Mouse (Mus musculus) hindbrain, embryonic 12.5 days (tissue): ENCODE results near the gene Apopt1. TPM values are rescaled to one million over a fixed set of nuclear protein-coding genes. Genes with fewer than 3 reads are reported as not detected.
"Not testable (repeated sequence)": the region's sequence is repeated elsewhere in the genome, so short reads cannot be mapped to it uniquely, and the experiment has no call there.

Experiments used
- ATAC-seq: fragments of 200-750 bp; cut with Nextera tagmentation; 2 replicates; pipeline ENCODE4 v1.8.0; 2017; ENCODE audit warnings: moderate TSS enrichment; ENCODE audit not compliant: low FRiP score
- H3K27ac ChIP-seq: fragments of 300-500 bp; sonication (generic); 2 replicates; pipeline ENCODE4 v1.5.1; 2016; ENCODE audit warnings: mild to moderate bottlenecking
- H3K27me3 ChIP-seq: fragments of 300-500 bp; sonication (generic); 2 replicates; pipeline ENCODE4 v1.6.1; 2016; ENCODE audit warnings: mild to moderate bottlenecking
- H3K36me3 ChIP-seq: fragments of 300-500 bp; sonication (generic); 2 replicates; pipeline ENCODE4 v1.6.1; 2016; ENCODE audit warnings: mild to moderate bottlenecking
- H3K4me1 ChIP-seq: fragments of 300-500 bp; sonication (generic); 2 replicates; pipeline ENCODE4 v1.6.1; 2016
- H3K4me2 ChIP-seq: fragments of 300-500 bp; sonication (generic); replicated peaks from 2 replicates; pipeline ENCODE4 v1.6.1; 2016; ENCODE audit warnings: mild to moderate bottlenecking
- H3K4me3 ChIP-seq: fragments of 300-500 bp; sonication (generic); 2 replicates; pipeline ENCODE4 v1.5.1; 2016; ENCODE audit warnings: mild to moderate bottlenecking
- H3K9ac ChIP-seq: fragments of 300-500 bp; sonication (generic); 2 replicates; pipeline ENCODE4 v1.6.1; 2016; ENCODE audit warnings: mild to moderate bottlenecking, moderate library complexity
- H3K9me3 ChIP-seq: fragments of 300-500 bp; sonication (generic); replicated peaks from 2 replicates; pipeline ENCODE4 v1.6.1; 2016; ENCODE audit warnings: mild to moderate bottlenecking
- WGBS: fragments of 180-500 bp; shearing (Covaris S2); methylation state at CpG from one replicate; pipeline ENCODE4 v1.1.7; 2016; 5-methylcytosine and 5-hydroxymethylcytosine counted together
- polyA plus RNA-seq: library from polyadenylated mRNA; unstranded; fragments of >200 nt; fragmentation: Nextera tagmentation; extraction: Ambion mirVana; gene quantifications from 2 replicates; pipeline ENCODE4 v1.2.1, GENCODE M21; 2016

Gene Apopt1
- polyA plus RNA-seq, 1 experiment from 2014 or later = 54.0 TPM

DNA sequence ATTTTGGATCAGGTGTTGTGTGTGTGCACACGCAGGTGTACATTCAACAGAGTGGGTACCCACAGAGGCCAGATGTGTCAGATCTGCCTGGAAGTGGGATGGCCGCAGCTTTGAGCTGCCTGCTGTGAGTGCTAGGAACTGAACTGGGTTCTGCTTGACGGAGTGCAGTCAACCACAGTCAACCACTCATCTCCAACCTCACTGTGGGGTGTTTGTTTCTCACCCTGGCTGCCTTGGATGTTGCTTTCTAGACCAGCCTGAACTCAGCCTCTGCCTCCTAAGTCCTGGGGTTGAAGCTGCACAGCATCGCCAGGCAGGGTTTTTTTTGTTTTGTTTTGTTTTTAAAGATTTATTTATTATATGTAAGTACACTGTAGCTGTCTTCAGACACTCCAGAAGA is 7.2 kb downstream of the Apopt1 start:
- Histone ChIP-seq H3K4me2 (no peak overlapping the region), H3K9me3 (no peaks in the 10 kb centered on the region), H3K4me3 (no peak overlapping the region), H3K4me1 (peaks cover 13% of the 10 kb centered on the region), H3K9ac (no peak overlapping the region), H3K27ac (no peak overlapping the region), H3K27me3 (no peaks in the 10 kb centered on the region), H3K36me3 (peaks cover 22% of the 10 kb centered on the region)
- ATAC-seq = no peak
- WGBS = 80% methylated on average over 4 of the region's 4 CpGs

- no peak overlapping the region for H3K9ac ChIP-seq
Measured at GRCm38 (mm10) chr12:111722654-111723053, 9.6 kb downstream of the Apopt1 start.

DNA sequence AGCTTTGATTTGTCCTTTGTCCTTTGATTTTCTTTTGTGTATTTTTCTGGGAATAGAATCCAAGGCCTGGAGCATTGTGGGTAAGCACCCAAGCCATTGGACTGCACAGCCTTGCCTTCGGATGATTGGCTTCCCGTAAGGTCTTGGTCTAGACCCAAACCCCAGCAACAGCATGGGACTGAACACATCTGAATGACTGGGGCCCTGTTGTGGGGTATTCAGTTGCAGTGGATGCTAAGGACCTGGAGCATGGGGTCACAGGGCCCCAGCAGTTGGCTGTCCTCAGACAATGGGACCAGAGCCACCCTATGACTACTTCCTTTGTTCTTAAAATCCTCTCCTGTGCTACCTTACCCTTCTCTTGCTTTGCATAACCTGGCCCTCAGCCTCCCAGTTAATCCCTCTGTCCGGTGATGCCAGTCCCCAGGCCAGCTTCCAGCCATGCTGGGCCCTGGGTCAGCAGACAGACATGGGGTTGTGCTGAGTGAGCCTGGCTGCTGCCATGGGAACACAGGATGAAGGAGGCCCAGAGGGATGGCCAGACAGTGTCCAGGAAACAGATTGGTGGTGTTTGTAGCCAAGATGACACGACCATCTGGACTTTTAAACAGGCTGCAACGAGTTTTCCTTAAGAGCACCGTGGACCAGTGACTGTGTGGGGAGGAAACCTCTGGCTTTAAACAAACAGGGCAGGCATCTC is 11.7 kb downstream of the Apopt1 start:
- H3K4me3 ChIP-seq = no peak overlapping the region
- H3K36me3 ChIP-seq = peaks cover 30% of the 10 kb centered on the region; the same call in 1 of the 2 replicates
- H3K4me2 ChIP-seq = no peak overlapping the region
- peaks cover 7% of the 10 kb centered on the region for H3K4me1 ChIP-seq
- H3K9ac ChIP-seq = 0 out of 2 replicates have a peak overlapping the region, but pooled peaks have one; percentile 38
- no peaks in the 10 kb centered on the region for H3K27me3 ChIP-seq
- no peaks in the 10 kb centered on the region for H3K9me3 ChIP-seq
- WGBS = 42% methylated on average over 6 of the region's 6 CpGs
- ATAC-seq = no peak
- peak overlapping the region; percentile 55 for H3K27ac ChIP-seq

More at GRCm38 (mm10) chr12:111722654-111723053, 9.6 kb downstream of the Apopt1 start:
- Histone ChIP-seq H3K9me3 (no peaks in the 10 kb centered on the region), H3K4me2 (no peak overlapping the region), H3K27ac (no peak overlapping the region), H3K4me1 (peaks cover 13% of the 10 kb centered on the region), H3K4me3 (no peak overlapping the region), H3K36me3 (peaks cover 18% of the 10 kb centered on the region; the same call in 1 of the 2 replicates), H3K27me3 (no peaks in the 10 kb centered on the region)
- WGBS = 75% methylated on average over 9 of the region's 9 CpGs
- no peak for ATAC-seq

DNA sequence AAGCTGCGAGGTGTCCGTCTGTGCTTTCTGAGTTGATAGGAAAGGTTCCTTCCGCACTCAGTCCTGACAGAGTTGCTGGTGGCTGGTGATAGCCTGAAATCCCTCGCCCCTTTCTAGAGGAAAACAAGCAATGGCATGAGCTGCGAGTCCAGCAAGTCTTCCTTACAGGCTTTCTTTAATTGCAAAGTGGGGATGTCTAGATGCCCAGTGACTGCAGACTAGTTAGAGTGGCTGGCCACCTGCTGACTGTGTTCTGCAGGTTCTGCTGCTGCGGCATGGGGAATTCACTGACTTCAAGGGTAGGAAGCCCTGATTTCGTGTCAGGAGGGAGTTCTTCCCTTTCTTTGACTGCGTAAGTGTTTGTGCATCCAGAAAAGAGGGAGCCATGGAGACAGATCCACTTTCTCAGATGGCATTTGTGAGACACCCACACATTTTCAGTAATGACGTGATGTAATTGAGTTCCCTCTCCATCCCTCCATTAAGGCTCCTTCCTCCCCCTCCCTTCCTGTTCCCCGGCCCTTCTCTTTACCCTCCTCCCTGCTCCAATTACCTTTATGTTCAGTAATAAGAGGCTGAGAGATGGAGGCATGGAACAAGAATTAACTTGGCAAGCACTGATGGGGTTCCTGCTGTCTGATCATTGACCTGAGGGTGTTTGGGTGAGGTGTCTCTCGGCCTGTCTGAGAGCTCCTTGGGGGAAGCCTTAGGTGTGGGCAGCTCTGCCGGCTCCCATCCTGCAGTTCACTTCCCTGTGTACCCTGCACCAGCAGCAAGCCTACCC is 12.5 kb downstream of the Apopt1 start:
- H3K9me3 ChIP-seq = no peaks in the 10 kb centered on the region
- H3K27ac ChIP-seq = peak overlapping the region; percentile 55
- H3K27me3 ChIP-seq = no peaks in the 10 kb centered on the region
- H3K4me1 ChIP-seq = peaks cover 7% of the 10 kb centered on the region
- no peak overlapping the region for H3K4me2 ChIP-seq
- WGBS = 64% methylated on average over 12 of the region's 12 CpGs
- ATAC-seq = no peak
- peaks cover 32% of the 10 kb centered on the region; the same call in 1 of the 2 replicates for H3K36me3 ChIP-seq
- 0 out of 2 replicates have a peak overlapping the region, but pooled peaks have one; percentile 38 for H3K9ac ChIP-seq
- no peak overlapping the region for H3K4me3 ChIP-seq

DNA sequence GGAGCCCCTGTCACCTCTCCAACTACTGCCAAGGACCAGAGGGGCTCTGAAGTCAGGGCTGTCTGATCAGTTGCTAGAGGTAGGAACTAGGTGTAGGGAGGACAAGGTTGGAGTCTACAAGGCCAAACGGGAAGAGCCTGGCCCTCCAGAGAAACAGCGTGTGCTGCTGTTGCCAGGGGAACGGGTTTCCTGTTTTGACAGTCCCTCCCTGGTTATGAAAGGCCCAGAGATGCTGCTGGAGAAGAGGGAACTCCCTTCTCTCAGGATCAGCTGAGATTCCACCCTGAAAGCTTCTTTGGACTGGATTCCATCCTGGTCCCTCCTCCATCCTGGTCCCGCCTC is 13.0 kb downstream of the Apopt1 start:
- H3K9ac ChIP-seq = no peak overlapping the region
- WGBS = 66% methylated on average over 4 of the region's 4 CpGs
- no peak for ATAC-seq
- H3K27me3 ChIP-seq = no peaks in the 10 kb centered on the region
- H3K4me1 ChIP-seq = peaks cover 7% of the 10 kb centered on the region
- 0 out of 2 replicates have a peak overlapping the region, but pooled peaks have one; percentile 30 for H3K27ac ChIP-seq
- H3K4me3 ChIP-seq = no peak overlapping the region
- peaks cover 32% of the 10 kb centered on the region; the same call in 1 of the 2 replicates for H3K36me3 ChIP-seq
- no peak overlapping the region for H3K4me2 ChIP-seq
- no peaks in the 10 kb centered on the region for H3K9me3 ChIP-seq

GRCm38 (mm10) chr12:111727956-111728355 is 14.9 kb downstream of the Apopt1 start:
- Histone ChIP-seq H3K36me3 (peaks cover 40% of the 10 kb centered on the region; the same call in 1 of the 2 replicates), H3K9ac (no peak overlapping the region), H3K4me1 (peaks cover 10% of the 10 kb centered on the region), H3K27ac (no peak overlapping the region), H3K27me3 (no peaks in the 10 kb centered on the region), H3K4me2 (no peak overlapping the region), H3K4me3 (no peak overlapping the region), H3K9me3 (no peaks in the 10 kb centered on the region)
- no peak for ATAC-seq
- WGBS = 90% methylated on average over 1 of the region's 1 CpGs

DNA sequence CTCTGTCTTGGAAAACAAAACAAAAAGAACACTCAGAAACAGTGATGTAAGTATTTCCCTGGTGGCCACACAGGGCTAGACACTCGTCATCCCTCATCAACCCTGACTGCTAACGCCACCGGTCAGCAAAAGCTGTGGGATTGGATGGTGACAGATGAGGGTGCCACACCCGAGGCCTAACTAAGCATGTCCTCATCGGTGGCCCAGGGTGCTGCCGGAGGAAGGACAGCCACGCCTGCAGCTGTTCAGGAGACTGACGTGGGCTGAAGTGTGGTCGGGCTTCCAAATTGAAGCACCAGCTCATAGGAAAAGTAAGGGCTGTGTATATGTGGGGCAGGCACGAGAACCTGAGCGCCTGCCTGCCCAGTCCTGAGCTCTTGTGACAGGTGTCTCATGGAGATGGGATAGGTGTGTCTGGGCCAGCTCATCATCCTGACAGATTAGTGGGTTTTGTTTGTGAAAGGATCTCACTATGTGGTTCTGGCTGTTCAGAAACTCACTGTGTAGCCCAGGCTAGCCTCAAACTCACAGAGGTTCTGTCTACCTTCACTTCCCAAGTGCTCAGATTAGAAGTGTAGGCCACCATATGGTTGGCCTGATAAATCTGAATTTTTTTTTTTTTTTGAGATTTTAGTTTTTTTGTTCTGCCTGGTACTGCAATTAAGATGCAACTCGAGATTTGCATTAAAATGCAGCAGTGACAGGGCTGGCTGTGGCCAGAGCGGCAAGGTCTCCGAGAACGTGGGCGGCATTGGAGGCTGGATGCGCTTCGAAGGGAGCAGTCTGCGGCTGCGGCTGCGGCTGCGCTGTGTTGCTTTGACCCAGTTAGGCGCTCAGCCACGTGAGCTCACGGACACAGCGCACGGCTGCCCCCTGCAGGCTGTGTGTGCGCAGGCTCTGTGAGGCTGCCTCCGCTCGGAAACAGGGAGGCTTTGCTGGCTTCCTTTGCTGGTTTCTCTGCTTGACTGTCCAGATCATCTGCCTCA is 19.1 kb downstream of the Apopt1 start:
- peak overlapping the region; percentile 38 for H3K4me2 ChIP-seq
- no peak overlapping the region for H3K4me3 ChIP-seq
- 0 out of 2 replicates have a peak overlapping the region, but pooled peaks have one; percentile 20 for H3K9ac ChIP-seq
- H3K4me1 ChIP-seq = peaks cover 3% of the 10 kb centered on the region; the same call in 1 of the 2 replicates
- H3K27ac ChIP-seq = no peak overlapping the region
- peak; percentile 86 for ATAC-seq
- H3K27me3 ChIP-seq = no peaks in the 10 kb centered on the region
- 32% methylated on average over 30 of the region's 30 CpGs for WGBS
- peaks cover 22% of the 10 kb centered on the region; the same call in 1 of the 2 replicates for H3K36me3 ChIP-seq
- H3K9me3 ChIP-seq = no peaks in the 10 kb centered on the region

GRCm38 (mm10) chr12:111732921-111733320 is 19.9 kb downstream of the Apopt1 start:
- Histone ChIP-seq H3K9me3 (no peaks in the 10 kb centered on the region), H3K4me3 (no peak overlapping the region), H3K9ac (0 out of 2 replicates have a peak overlapping the region, but pooled peaks have one; percentile 10), H3K4me1 (peaks cover 3% of the 10 kb centered on the region; the same call in 1 of the 2 replicates), H3K36me3 (peaks cover 22% of the 10 kb centered on the region; the same call in 1 of the 2 replicates), H3K27me3 (no peaks in the 10 kb centered on the region), H3K27ac (no peak overlapping the region), H3K4me2 (no peak overlapping the region)
- ATAC-seq = peak; percentile 35
- WGBS = 61% methylated on average over 5 of the region's 5 CpGs

- WGBS = 84% methylated on average over 3 of the region's 3 CpGs
Measured at GRCm38 (mm10) chr12:111734912-111735311, 21.9 kb downstream of the Apopt1 start.

GRCm38 (mm10) chr12:111736676-111737075 is 23.6 kb downstream of the Apopt1 start:
- H3K4me1 ChIP-seq, H3K4me3 ChIP-seq, H3K27ac ChIP-seq, H3K9ac ChIP-seq, H3K4me2 ChIP-seq, H3K9me3 ChIP-seq, H3K36me3 ChIP-seq, H3K27me3 ChIP-seq, ATAC-seq: not testable (repeated sequence)
- WGBS = 86% methylated on average over 8 of the region's 8 CpGs

More at GRCm38 (mm10) chr12:111734912-111735311, 21.9 kb downstream of the Apopt1 start:
- no peak overlapping the region for H3K4me3 ChIP-seq
- ATAC-seq = no peak
- no peak overlapping the region for H3K4me2 ChIP-seq
- no peak overlapping the region for H3K27ac ChIP-seq
- H3K9me3 ChIP-seq = no peaks in the 10 kb centered on the region
- 0 out of 2 replicates have a peak, but pooled peaks cover 9% of the 10 kb centered on the region for H3K36me3 ChIP-seq
- H3K27me3 ChIP-seq = no peaks in the 10 kb centered on the region
- no peak overlapping the region for H3K9ac ChIP-seq
- H3K4me1 ChIP-seq = peaks cover 3% of the 10 kb centered on the region; the same call in 1 of the 2 replicates

DNA sequence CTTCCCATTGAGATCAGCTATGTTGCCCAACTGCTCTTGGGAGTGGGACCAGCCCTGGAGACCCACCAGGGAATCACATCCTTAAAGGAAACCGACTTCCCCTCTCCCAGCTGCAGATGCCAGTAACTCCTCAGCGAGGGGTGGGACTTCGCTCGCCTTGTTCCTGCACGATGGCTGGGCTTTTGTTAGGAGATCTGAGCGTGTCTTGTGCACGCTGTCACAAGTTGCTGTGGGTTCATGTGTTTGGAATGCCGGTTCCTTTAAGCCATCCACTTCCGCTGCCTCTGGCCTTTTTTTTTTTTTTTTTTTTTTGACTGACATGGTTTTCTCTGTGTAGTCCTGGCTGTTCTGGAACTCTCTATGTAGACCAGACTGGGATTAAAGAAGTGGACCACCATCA is 24.3 kb downstream of the Apopt1 start:
- H3K27ac ChIP-seq = no peak overlapping the region
- no peaks in the 10 kb centered on the region for H3K27me3 ChIP-seq
- H3K4me3 ChIP-seq = no peak overlapping the region
- peaks cover 3% of the 10 kb centered on the region; the same call in 1 of the 2 replicates for H3K4me1 ChIP-seq
- no peaks in the 10 kb centered on the region for H3K36me3 ChIP-seq
- ATAC-seq = no peak
- no peaks in the 10 kb centered on the region for H3K9me3 ChIP-seq
- no peak overlapping the region for H3K9ac ChIP-seq
- H3K4me2 ChIP-seq = no peak overlapping the region
- WGBS = 59% methylated on average over 9 of the region's 9 CpGs
